Mouse (Mus musculus) ovary, adult 18-20 months (tissue): ENCODE measurements at regions not wholly inside any gene's neighbourhood (a gene's known extent, or its start where the extent isn't known, plus 50 kb on each side); places are given as distances from the start of the nearest gene placed in this dataset.

Source experiments
- DNase-seq: peaks from one replicate; pipeline ENCODE4 v3.0.0; 2022; ENCODE audit warnings: low spot score, mixed read lengths

- no peak for DNase-seq
Observed at GRCm38 (mm10) chr10:17427316-17427715, 295.7 kb upstream of the Cited2 start.

GRCm38 (mm10) chr10:17428315-17428714, 294.7 kb upstream of the Cited2 start:
- no peak for DNase-seq

- no peak for DNase-seq
Observed at GRCm38 (mm10) chr10:17431068-17431467, 291.9 kb upstream of the Cited2 start.

GRCm38 (mm10) chr10:17434098-17434497, 288.9 kb upstream of the Cited2 start:
- no peak for DNase-seq

GRCm38 (mm10) chr10:17450240-17450639, 272.8 kb upstream of the Cited2 start:
- DNase-seq = no peak

GRCm38 (mm10) chr10:17470880-17471279, 252.1 kb upstream of the Cited2 start:
- DNase-seq = no peak

GRCm38 (mm10) chr10:17472536-17472935, 250.5 kb upstream of the Cited2 start:
- no peak for DNase-seq

- no peak for DNase-seq
Observed at GRCm38 (mm10) chr10:17475976-17476375, 247.0 kb upstream of the Cited2 start.

GRCm38 (mm10) chr10:17476720-17477119, 246.3 kb upstream of the Cited2 start:
- DNase-seq = no peak

- no peak for DNase-seq
Observed at GRCm38 (mm10) chr10:17478761-17479632, 244.0 kb upstream of the Cited2 start.

- no peak for DNase-seq
Observed at GRCm38 (mm10) chr10:17482751-17483150, 240.3 kb upstream of the Cited2 start.

- DNase-seq = no peak
Observed at GRCm38 (mm10) chr10:17485049-17485449, 238.0 kb upstream of the Cited2 start.

GRCm38 (mm10) chr10:17485515-17485914, 237.5 kb upstream of the Cited2 start:
- DNase-seq = no peak

- no peak for DNase-seq
Observed at GRCm38 (mm10) chr10:17486011-17486410, 237.0 kb upstream of the Cited2 start.

- DNase-seq = no peak
Observed at GRCm38 (mm10) chr10:17487460-17487859, 235.6 kb upstream of the Cited2 start.

- no peak for DNase-seq
Observed at GRCm38 (mm10) chr10:17491611-17492305, 231.3 kb upstream of the Cited2 start.

GRCm38 (mm10) chr10:17493137-17493536, 229.9 kb upstream of the Cited2 start:
- peak; percentile 37 for DNase-seq

- DNase-seq = no peak
Observed at GRCm38 (mm10) chr10:17496831-17497230, 226.2 kb upstream of the Cited2 start.

GRCm38 (mm10) chr10:17510626-17511193, 212.3 kb upstream of the Cited2 start:
- DNase-seq = no peak

- DNase-seq = peak; percentile 25
Observed at GRCm38 (mm10) chr10:17511779-17512335, 211.2 kb upstream of the Cited2 start.

- DNase-seq = no peak
Observed at GRCm38 (mm10) chr10:17512487-17512886, 210.5 kb upstream of the Cited2 start.

- no peak for DNase-seq
Observed at GRCm38 (mm10) chr10:17513756-17514155, 209.3 kb upstream of the Cited2 start.

- DNase-seq = no peak
Observed at GRCm38 (mm10) chr10:17516068-17516467, 206.9 kb upstream of the Cited2 start.
